Mouse (Mus musculus) common myeloid progenitor, adult 5-6 weeks (primary cell): Measurements from ENCODE around the gene Gm17555. TPM values are rescaled to one million over a fixed set of nuclear protein-coding genes. Genes with fewer than 3 reads are reported as not detected.
"Not testable (repeated sequence)": the region's sequence is repeated elsewhere in the genome, so short reads cannot be mapped to it uniquely, and the experiment has no call there.

Experiments
- ATAC-seq: replicated peaks from 2 replicates; pipeline ENCODE4 v1.8.0; 2016; ENCODE audit warnings: low read depth, mild to moderate bottlenecking, moderate TSS enrichment, inconsistent platforms; ENCODE audit not compliant: poor library complexity, severe bottlenecking
- total RNA-seq: library from RNA; stranded (forward); fragments of 200-1000, 187-1606 nt; gene quantifications from 2 replicates; pipeline ENCODE4 v1.2.3, GENCODE M21; 2017

The Gm17555 gene
- total RNA-seq: 0.69 TPM in 1 of 2 replicates, not detected in the other

- ATAC-seq: not testable (repeated sequence)
Measured at GRCm38 (mm10) chr2:126214800-126215199, at the start of gene Gm17555. Gene Gm17555 (plus strand): TSS chr2:126215100.

- ATAC-seq: peak; percentile 97
Measured at GRCm38 (mm10) chr2:126165277-126166018, 49.5 kb upstream of the Gm17555 start.

- no peak for ATAC-seq
Measured at GRCm38 (mm10) chr2:126166335-126166734, 48.6 kb upstream of the Gm17555 start.

GRCm38 (mm10) chr2:126166848-126167617 lies 47.9 kb upstream of the Gm17555 start:
- no peak for ATAC-seq

- ATAC-seq: no peak
Measured at GRCm38 (mm10) chr2:126171427-126171826, 43.5 kb upstream of the Gm17555 start.

GRCm38 (mm10) chr2:126191306-126191705 lies 23.6 kb upstream of the Gm17555 start:
- no peak for ATAC-seq

- ATAC-seq: no peak
Measured at GRCm38 (mm10) chr2:126192129-126192528, 22.8 kb upstream of the Gm17555 start.

- ATAC-seq: no peak
Measured at GRCm38 (mm10) chr2:126195631-126196356, 19.1 kb upstream of the Gm17555 start.

GRCm38 (mm10) chr2:126198971-126199370 lies 15.9 kb upstream of the Gm17555 start:
- ATAC-seq: no peak

GRCm38 (mm10) chr2:126211011-126211680 lies 3.8 kb upstream of the Gm17555 start:
- no peak for ATAC-seq

GRCm38 (mm10) chr2:126227581-126227980 lies 12.7 kb downstream of the Gm17555 start:
- ATAC-seq: no peak

- ATAC-seq: no peak
Measured at GRCm38 (mm10) chr2:126231731-126232130, 16.8 kb downstream of the Gm17555 start.

- ATAC-seq: no peak
Measured at GRCm38 (mm10) chr2:126236905-126237304, 22.0 kb downstream of the Gm17555 start.

GRCm38 (mm10) chr2:126245446-126245845 lies 30.5 kb downstream of the Gm17555 start:
- no peak for ATAC-seq

- ATAC-seq: no peak
Measured at GRCm38 (mm10) chr2:126248536-126248935, 33.6 kb downstream of the Gm17555 start.

GRCm38 (mm10) chr2:126252211-126252610 lies 37.3 kb downstream of the Gm17555 start:
- ATAC-seq: peak; percentile 98
